Mouse (Mus musculus): Measurements from ENCODE around the gene Gm5678.

Gm5678 gene

DNA sequence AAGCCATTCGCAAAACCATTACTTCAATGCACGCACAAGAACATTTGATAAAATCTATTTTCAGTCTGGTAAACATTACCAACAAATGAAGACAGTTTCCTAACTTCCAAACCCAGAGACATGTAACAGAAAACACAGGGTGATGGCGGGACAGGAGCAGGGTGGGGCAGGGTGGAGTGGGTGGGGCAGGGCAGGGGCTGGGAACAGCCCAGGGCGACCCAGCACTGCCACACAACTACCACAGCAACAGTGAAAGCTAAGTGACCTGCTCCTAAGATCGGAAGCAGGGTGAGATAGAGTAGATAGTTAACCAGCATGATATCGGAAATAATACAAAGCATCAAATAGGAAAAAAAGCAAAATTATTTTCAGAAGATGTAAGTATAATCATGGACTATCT, 28.4 kb upstream of the Gm5678 start:
- TF ChIP-seq GATA4 (IDR thresholded peaks at IDR 0.05; ENCODE audit: insufficient replicate concordance, low read length) = no peak

DNA sequence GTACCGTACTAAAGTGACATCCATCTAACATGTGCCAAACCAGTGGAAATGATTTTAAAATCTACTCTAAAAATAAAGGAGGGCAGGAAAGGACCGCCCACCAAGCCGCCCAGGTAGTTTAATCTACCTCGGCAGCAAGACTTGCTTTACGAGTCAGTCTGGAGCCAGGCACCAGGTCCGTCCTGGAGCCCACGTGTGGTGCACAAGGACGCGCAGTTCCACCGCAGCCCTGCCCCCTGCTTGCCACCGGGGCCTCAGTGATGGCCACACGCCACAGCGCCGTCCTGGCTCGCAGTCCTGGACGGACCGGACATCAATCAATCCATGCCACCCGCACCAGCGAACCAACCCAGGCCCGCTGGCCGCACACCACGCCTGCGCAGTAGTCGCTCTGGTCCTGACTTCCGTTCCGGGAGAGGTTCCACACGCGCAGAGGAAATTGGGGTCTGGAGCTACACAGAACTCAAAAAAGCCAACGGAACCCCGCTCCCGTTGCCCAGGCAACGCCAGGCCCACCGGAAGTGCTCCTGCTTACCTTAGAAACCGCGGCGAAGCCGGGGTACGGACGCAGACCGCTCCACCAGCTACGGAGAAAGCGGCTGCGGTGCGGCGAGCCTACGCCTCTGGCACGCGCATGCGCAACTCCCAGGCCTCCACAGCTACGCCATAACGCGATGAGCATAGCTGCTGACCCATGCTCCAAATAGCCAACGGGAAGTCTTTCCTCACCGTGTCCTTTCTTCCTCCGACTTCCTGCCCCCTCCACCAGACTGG, 24.3 kb upstream of the Gm5678 start, which contains the start of gene Setd4:
Setd4 (minus strand) TSS at position 625 of the 774 bp plus-strand sequence.
- TF ChIP-seq GATA4 (IDR thresholded peaks at IDR 0.05; ENCODE audit: insufficient replicate concordance, low read length) = no peak

DNA sequence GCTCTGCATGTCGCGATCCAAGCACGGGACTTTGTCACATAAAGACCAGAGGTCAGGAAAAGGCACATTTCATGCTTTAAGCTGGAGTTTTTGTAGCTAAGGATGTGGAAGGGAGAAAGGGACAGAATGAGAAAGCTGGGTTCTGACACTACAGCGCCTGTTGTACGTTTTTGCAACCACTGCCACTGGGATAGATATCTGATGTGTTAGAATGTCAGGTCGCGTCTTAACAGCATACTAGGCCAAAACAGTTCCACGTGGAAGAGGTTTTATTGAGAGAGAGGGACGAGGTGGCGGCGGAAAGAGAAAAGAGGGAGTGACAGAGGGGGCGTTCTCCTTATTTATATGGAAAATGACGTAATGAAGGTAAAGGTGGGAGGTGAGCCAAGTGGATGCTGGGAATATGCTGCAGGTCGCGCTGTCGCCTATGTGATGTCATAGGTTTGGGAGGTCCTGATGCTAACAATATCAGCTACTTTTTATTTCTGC, 23.4 kb upstream of the Gm5678 start:
- TF ChIP-seq GATA4 (IDR thresholded peaks at IDR 0.05; ENCODE audit: insufficient replicate concordance, low read length) = no peak

DNA sequence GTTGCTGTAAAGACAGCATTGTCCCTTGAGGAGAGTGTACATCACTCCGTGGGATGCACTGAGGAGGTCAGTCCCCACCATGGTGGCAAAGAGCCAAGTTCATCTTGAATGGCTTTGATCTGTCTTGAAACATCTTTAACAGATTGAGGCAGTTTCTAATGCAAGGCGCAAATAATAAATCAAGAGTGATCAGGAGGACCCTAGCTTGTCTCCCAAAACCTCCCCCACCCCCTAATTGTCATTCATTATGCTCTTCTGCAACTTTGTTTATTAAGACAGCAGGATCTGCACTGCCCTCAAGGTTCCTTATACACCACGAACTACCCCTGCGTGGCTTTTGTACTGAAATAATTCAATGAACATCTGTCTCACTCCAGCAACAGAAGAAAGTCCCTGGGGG, 22.3 kb upstream of the Gm5678 start, which contains the start of gene Cbr1:
Cbr1 (plus strand) TSS at position 301 of the 400 bp plus-strand sequence.
- TF ChIP-seq GATA4 (IDR thresholded peaks at IDR 0.05; ENCODE audit: insufficient replicate concordance, low read length) = no peak

DNA sequence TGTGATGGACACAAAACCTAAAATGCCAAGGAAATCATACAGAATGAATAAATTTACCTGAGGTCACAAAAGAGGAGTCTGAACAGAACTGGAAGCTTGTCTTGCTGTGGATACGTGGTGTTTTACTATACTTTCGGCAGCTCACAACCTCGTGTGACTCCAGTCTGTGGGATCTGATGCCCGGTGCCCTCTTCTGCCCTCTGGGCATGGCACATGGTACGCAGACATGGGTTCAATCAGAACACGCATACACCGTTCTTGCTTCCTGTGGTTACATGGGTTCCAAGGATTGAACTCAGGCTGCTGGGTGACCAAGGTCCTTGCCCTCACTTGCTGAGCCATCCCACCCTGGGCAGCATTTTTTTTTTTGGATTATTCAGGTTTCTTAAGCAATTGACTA, 21.8 kb upstream of the Gm5678 start:
- TF ChIP-seq GATA4 (IDR thresholded peaks at IDR 0.05; ENCODE audit: insufficient replicate concordance, low read length) = no peak

DNA sequence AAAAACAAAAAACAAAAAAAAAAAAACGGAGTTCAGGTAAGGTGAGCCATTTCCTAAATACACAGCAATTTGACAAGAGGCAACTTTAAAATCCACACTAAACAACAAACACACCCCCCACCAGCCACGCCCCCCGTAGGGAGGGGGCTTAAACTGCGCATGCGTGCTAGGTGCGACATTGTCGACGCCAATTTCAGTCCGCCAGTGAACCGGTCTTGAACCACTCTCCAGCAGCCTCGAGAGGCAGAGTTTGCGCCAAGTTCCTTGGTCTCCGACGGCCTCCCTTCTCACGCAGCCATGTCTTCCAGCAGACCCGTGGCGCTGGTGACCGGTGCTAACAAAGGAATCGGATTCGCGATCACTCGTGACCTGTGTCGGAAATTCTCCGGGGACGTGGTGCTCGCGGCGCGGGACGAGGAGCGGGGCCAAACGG, 20.2 kb upstream of the Gm5678 start:
- TF ChIP-seq GATA4 (IDR thresholded peaks at IDR 0.05; ENCODE audit: insufficient replicate concordance, low read length) = no peak; the same call in 1 of the 2 replicates

DNA sequence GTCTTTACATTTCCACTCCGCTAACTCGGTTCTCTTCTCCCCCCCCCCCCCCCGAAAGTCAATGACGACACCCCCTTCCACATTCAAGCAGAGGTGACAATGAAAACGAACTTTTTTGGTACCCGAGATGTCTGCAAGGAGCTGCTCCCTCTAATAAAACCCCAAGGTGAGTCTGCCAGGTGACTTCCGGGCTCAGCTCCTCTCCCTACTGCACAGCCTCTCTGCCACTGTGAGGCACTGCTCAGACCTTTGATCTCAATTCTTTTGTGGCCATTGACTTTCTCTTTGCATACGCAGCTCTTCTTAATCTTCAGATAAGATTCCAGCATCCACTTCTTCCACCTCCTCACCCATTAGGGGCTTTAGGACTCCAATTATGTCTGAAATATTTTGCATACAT, 19.2 kb upstream of the Gm5678 start:
- TF ChIP-seq GATA4 (IDR thresholded peaks at IDR 0.05; ENCODE audit: insufficient replicate concordance, low read length) = no peak

DNA sequence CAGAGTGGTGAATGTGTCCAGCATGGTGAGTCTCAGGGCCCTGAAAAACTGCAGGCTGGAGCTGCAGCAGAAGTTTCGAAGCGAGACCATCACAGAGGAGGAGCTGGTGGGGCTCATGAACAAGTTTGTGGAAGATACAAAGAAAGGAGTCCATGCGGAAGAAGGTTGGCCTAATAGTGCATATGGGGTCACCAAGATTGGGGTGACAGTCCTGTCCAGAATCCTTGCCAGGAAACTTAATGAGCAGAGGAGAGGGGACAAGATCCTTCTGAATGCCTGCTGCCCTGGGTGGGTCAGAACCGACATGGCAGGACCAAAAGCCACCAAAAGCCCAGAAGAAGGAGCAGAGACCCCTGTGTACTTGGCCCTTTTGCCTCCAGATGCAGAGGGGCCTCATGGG, 18.1 kb upstream of the Gm5678 start:
- TF ChIP-seq GATA4 (IDR thresholded peaks at IDR 0.05; ENCODE audit: insufficient replicate concordance, low read length) = no peak

DNA sequence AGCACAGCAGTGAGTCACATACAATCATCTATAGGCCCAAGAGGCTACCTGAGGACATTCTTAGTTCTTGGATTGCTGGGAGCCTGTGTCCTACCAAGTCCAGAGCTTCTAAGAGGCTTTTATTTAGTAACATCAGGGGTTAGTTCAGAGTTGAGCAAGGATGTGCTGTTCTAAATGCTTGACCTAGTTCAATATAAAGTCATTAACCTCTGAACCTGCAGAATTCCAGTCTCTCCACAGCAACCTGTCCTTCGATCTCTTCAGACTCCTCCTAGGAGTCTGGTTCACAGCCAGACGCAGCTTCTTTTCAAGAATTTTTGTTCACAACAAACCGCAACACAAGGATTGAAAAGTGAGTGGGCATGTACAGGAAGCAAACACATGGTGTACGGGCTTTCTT, 16.9 kb upstream of the Gm5678 start:
- TF ChIP-seq GATA4 (IDR thresholded peaks at IDR 0.05; ENCODE audit: insufficient replicate concordance, low read length) = no peak

DNA sequence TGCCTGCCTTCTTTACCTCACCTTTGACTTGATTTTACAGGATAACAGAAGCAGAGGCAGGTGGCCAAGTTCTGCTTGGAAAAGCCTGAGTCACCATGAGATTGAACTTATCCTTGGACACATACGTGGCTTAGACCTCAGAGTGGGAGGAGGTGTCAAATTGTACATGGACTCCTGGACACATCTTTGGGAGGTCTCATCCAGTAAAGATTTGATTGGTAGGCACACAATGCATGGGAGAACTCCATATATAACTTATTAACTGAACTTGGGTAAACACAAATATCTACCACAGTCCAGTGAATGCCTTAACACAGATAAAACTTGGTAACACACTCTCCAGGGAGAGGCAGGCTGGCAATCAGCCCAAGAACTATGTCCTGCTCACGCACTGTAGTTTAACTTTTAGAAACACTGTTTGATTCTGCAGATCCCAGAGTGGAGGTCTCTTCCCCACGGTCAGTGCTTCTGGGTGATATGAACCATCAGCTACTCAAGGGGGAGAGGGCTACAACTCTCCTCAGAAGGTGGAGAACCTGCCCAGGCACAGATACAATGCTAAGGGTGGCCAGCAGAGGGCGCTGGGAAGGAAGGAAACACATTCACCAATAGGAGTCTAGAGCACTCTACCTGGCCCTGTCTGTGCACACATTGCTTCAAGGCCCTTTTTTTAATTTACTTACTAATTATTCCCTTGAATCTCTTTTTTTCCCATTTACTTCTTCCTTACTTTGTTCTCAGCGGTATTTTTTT, 12.6 kb upstream of the Gm5678 start:
- no peak for TF ChIP-seq GATA4 (IDR thresholded peaks at IDR 0.05; ENCODE audit: insufficient replicate concordance, low read length)

DNA sequence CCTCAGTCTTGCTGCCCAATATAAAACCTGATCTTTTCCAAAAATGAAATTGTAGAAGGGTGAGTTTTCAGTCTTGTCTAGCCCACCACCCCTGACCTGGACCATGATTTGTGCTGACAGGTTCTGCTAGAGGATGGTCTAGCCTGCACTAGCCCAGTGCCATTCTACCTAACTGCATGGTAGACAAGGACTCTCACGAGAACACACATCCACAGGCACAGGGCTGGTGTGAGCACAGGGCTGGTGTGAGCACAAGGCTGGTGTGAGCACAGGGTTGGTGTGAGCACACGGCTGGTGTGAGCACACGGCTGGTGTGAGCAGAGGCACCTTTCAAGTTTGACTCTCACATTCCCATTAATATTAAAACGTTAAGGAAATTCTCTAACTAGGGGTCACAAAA, 3.2 kb upstream of the Gm5678 start:
- TF ChIP-seq GATA4 (IDR thresholded peaks at IDR 0.05; ENCODE audit: insufficient replicate concordance, low read length) = no peak

DNA sequence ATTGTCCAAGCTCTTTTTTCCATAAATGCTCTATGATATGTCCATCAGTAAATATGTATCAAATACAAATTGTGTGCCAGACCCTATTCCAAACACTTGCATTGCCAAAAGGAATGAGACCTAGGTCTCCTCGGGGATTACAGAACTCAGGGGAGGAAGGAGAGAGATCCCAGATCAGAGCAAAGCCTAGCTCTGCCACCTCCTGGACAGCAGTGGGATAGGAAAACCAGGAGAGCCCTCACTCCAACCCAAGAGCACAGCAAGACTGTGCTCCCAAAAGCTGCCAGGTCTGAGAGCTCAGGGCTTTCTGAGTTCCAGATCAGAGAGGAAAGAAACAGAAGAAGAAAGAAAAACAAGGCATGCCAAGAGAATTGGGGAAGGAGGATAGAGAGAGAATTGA, 1.2 kb upstream of the Gm5678 start:
- no peak for TF ChIP-seq GATA4 (IDR thresholded peaks at IDR 0.05; ENCODE audit: insufficient replicate concordance, low read length)

DNA sequence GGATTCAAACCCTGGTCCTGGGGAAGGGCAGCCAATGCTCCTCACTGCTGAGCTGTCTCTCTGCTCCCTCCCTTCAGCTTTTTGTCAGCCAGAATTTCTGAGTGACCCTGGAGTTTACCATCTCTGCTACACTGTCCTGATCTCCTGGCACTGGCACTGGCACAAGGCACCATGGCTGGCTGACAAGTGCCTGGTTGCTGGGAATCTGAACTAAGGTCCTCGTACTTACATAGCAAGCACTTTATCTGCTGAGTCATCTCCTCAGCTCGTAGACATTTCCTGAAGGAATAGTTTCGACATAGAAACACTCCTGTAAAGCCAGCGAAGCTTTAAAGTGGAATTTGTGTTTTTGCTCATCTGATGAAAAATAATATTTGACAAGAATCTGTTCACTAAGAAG, 16.1 kb downstream of the Gm5678 start:
- no peak for TF ChIP-seq GATA4 (IDR thresholded peaks at IDR 0.05; ENCODE audit: insufficient replicate concordance, low read length)

DNA sequence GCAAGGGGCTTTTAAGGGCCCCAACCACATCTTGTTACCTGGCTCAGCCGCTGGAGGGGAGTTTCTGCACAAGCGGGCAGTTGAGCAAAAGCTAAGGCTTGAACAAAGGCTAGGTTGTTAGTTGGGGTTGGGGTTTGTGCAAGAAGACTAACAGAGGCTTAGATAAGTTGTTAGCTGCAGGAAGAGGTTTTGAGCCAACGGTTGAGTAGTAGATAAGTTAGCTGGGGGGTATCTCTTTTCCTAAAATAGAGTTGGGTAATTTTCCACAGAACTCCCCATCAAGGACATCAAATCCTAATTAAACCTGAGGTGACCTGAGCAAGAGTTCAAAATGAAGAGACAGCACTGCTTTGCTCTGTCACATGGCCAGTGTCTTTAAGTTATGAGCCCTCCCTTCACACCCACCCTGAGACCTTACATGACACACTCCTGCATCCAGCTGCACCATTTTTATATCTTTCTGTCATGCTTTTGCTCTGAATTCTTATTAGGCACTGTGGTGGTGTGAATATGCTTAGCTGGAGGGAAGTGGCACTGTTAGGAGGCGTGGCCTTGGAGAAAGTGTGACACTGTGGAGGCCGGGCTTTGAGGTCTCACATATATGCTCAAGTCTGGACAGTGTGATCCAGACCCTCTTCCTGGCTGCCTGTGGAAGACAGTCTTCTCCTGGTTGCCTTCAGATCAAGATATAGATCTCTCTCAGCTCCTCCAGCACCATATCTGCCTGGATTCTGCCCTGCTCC, 20.7 kb downstream of the Gm5678 start:
- no peak for TF ChIP-seq GATA4 (IDR thresholded peaks at IDR 0.05; ENCODE audit: insufficient replicate concordance, low read length)

DNA sequence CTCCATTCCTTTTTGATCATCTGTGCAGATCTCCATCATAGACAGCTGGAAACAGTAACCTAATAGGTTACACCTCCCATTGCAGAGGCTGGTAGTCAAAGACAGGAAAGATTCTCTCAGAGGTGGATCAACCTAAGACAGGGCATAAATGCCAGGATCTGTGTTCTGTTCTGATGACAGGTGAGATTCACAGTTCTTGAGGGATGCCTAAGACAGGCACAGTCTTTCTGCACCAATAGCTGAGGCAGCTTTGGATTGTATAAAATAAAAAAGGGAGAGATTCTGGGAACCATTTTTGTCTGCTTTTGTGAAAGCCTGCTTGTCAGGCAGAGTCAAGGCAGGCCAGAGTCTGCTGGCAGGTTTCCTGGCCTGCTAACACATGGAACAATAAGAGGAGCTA, 40.1 kb downstream of the Gm5678 start:
- TF ChIP-seq GATA4 (IDR thresholded peaks at IDR 0.05; ENCODE audit: insufficient replicate concordance, low read length) = no peak

All from liver, adult (tissue).